Mouse (Mus musculus) stomach, postnatal 0 days (tissue): ENCODE data around the gene Ctdspl. TPM values are rescaled to one million over a fixed set of nuclear protein-coding genes. Genes with fewer than 3 reads are reported as not detected.

Experiments
- ATAC-seq: fragments of 200-750 bp; cut with Nextera tagmentation; 2 replicates; pipeline ENCODE4 v1.8.0; 2017; ENCODE audit not compliant: low FRiP score, low TSS enrichment
- DNase-seq: peaks from one replicate; pipeline ENCODE4 v3.0.0-alpha.2; 2016; ENCODE audit warnings: low spot score
- H3K27ac ChIP-seq: fragments of 300-500 bp; sonication (generic); replicated peaks from 2 replicates; pipeline ENCODE4 v1.5.1; 2014; ENCODE audit warnings: mild to moderate bottlenecking, control low read depth
- H3K27me3 ChIP-seq: fragments of 300-500 bp; sonication (generic); 2 replicates; pipeline ENCODE4 v1.6.1; 2014; ENCODE audit warnings: low read length; ENCODE audit not compliant: control insufficient read depth, insufficient read depth
- H3K36me3 ChIP-seq: fragments of 300-500 bp; sonication (generic); 2 replicates; pipeline ENCODE4 v1.6.1; 2014; ENCODE audit warnings: low read length, mixed read lengths; ENCODE audit not compliant: control insufficient read depth, insufficient read depth
- H3K4me1 ChIP-seq: fragments of 300-500 bp; sonication (generic); replicated peaks from 2 replicates; pipeline ENCODE4 v1.6.1; 2014; ENCODE audit warnings: antibody characterized with exemption; ENCODE audit not compliant: control insufficient read depth, insufficient read depth
- H3K4me2 ChIP-seq: fragments of 300-500 bp; sonication (generic); replicated peaks from 2 replicates; pipeline ENCODE4 v1.6.1; 2014; ENCODE audit warnings: low read depth, mild to moderate bottlenecking, control low read depth, moderate library complexity
- H3K4me3 ChIP-seq: fragments of 300-500 bp; sonication (generic); 2 replicates; pipeline ENCODE4 v1.5.1; 2014; ENCODE audit warnings: low read depth, low read length, control low read depth
- H3K9ac ChIP-seq: fragments of 300-500 bp; sonication (generic); 2 replicates; pipeline ENCODE4 v1.6.1; 2014; ENCODE audit warnings: mild to moderate bottlenecking, low read length, control low read depth, mixed read lengths
- H3K9me3 ChIP-seq: fragments of 300-500 bp; sonication (generic); 2 replicates; pipeline ENCODE4 v1.6.1; 2016; ENCODE audit warnings: low read length; ENCODE audit not compliant: control insufficient read depth
- CTCF ChIP-seq: IDR thresholded peaks from 2 replicates; pipeline ENCODE4 v1.5.1; 2016; ENCODE audit warnings: antibody characterized with exemption, low read depth, mild to moderate bottlenecking, moderate library complexity
- EP300 ChIP-seq: optimal IDR thresholded peaks from 2 replicates; pipeline ENCODE3; 2016; ENCODE audit warnings: antibody characterized with exemption
- WGBS: fragments of 180-500 bp; shearing (Covaris S2); extraction: QIAGEN DNeasy Blood & Tissue Kit; methylation state at CpG from one replicate; pipeline ENCODE4 v1.1.7; 2014; 5-methylcytosine and 5-hydroxymethylcytosine counted together
- polyA plus RNA-seq: library from polyadenylated mRNA; unstranded; fragments of >200 nt; fragmentation: Nextera tagmentation; extraction: Ambion mirVana; gene quantifications from 2 replicates; pipeline ENCODE4 v1.2.1, GENCODE M21; 2015

Gene Ctdspl
- polyA plus RNA-seq, 1 experiment from 2014 or later = 7.4 TPM

- no peak overlapping the region for H3K27ac ChIP-seq
- H3K4me2 ChIP-seq = no peak overlapping the region
- no peaks in the 10 kb centered on the region for H3K4me1 ChIP-seq
- DNase-seq = no peak
- 87% methylated on average over 7 of the region's 7 CpGs for WGBS
- no peak overlapping the region for H3K4me3 ChIP-seq
- H3K9ac ChIP-seq = no peak overlapping the region
- no peaks in the 10 kb centered on the region for H3K9me3 ChIP-seq
- no peak for ATAC-seq
- no peaks in the 10 kb centered on the region for H3K36me3 ChIP-seq
- H3K27me3 ChIP-seq = no peaks in the 10 kb centered on the region
- TF ChIP-seq EP300 = no peak
- TF ChIP-seq CTCF = no peak
These were observed 43.1 kb upstream of the Ctdspl start for GRCm38 (mm10) chr9:118883150-118883549.

- H3K4me3 ChIP-seq = no peak overlapping the region
- no peak overlapping the region for H3K9ac ChIP-seq
- H3K4me1 ChIP-seq = 0 out of 2 replicates have a peak, but pooled peaks cover 3% of the 10 kb centered on the region
- H3K36me3 ChIP-seq = no peaks in the 10 kb centered on the region
- H3K9me3 ChIP-seq = no peaks in the 10 kb centered on the region
- TF ChIP-seq CTCF (no peak), EP300 (no peak)
- no peak overlapping the region for H3K4me2 ChIP-seq
- WGBS = 61% methylated on average over 6 of the region's 6 CpGs
- no peak for ATAC-seq
- no peak for DNase-seq
- no peak overlapping the region for H3K27ac ChIP-seq
- no peaks in the 10 kb centered on the region for H3K27me3 ChIP-seq
These were observed 40.5 kb upstream of the Ctdspl start for GRCm38 (mm10) chr9:118885785-118886184.

GRCm38 (mm10) chr9:118887201-118887600 is 39.1 kb upstream of the Ctdspl start:
- no peak for DNase-seq

GRCm38 (mm10) chr9:118887734-118888133 is 38.5 kb upstream of the Ctdspl start:
- Histone ChIP-seq H3K4me2 (no peak overlapping the region), H3K27me3 (no peaks in the 10 kb centered on the region), H3K36me3 (no peaks in the 10 kb centered on the region), H3K9me3 (no peaks in the 10 kb centered on the region), H3K4me1 (0 out of 2 replicates have a peak, but pooled peaks cover 3% of the 10 kb centered on the region), H3K4me3 (no peak overlapping the region), H3K9ac (no peak overlapping the region), H3K27ac (no peak overlapping the region)
- TF ChIP-seq EP300 = no peak
- peak; percentile 27; the same call in 1 of the 2 replicates for TF ChIP-seq CTCF
- no peak for DNase-seq
- WGBS = 91% methylated on average over 8 of the region's 8 CpGs
- no peak for ATAC-seq

More at GRCm38 (mm10) chr9:118887201-118887600, 39.1 kb upstream of the Ctdspl start:
- Histone ChIP-seq H3K9ac (no peak overlapping the region), H3K4me2 (no peak overlapping the region), H3K9me3 (no peaks in the 10 kb centered on the region), H3K4me1 (0 out of 2 replicates have a peak, but pooled peaks cover 3% of the 10 kb centered on the region), H3K27ac (no peak overlapping the region), H3K27me3 (no peaks in the 10 kb centered on the region), H3K4me3 (no peak overlapping the region), H3K36me3 (no peaks in the 10 kb centered on the region)
- no peak for TF ChIP-seq CTCF
- no peak for TF ChIP-seq EP300
- 83% methylated on average over 7 of the region's 7 CpGs for WGBS
- ATAC-seq = no peak

DNA sequence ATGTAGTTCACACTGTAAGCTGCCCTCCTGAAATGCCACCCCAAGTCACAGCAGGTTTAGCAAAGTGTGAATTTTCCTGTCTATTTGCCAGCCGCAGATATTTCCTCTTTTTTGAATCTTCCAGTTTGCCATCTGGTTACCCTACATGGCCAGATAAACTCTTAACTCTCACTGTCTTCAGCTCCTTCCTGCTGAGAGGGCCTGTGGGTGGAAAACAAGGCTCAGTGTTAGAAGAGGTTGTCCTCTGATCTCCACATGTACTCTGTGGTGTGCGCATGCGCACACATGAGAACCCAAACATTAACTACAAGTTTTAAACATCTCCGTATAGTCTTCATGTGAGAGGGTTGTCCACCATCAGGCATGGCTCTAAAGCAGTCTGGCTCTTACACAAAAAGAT is 36.1 kb upstream of the Ctdspl start:
- no peaks in the 10 kb centered on the region for H3K27me3 ChIP-seq
- no peak overlapping the region for H3K27ac ChIP-seq
- WGBS = 79% methylated on average over 4 of the region's 4 CpGs
- 0 out of 2 replicates have a peak, but pooled peaks cover 3% of the 10 kb centered on the region for H3K4me1 ChIP-seq
- H3K4me3 ChIP-seq = no peak overlapping the region
- H3K4me2 ChIP-seq = no peak overlapping the region
- H3K36me3 ChIP-seq = no peaks in the 10 kb centered on the region
- no peak overlapping the region for H3K9ac ChIP-seq
- no peak for ATAC-seq
- DNase-seq = no peak
- no peaks in the 10 kb centered on the region for H3K9me3 ChIP-seq
- TF ChIP-seq CTCF (no peak), EP300 (no peak)

DNA sequence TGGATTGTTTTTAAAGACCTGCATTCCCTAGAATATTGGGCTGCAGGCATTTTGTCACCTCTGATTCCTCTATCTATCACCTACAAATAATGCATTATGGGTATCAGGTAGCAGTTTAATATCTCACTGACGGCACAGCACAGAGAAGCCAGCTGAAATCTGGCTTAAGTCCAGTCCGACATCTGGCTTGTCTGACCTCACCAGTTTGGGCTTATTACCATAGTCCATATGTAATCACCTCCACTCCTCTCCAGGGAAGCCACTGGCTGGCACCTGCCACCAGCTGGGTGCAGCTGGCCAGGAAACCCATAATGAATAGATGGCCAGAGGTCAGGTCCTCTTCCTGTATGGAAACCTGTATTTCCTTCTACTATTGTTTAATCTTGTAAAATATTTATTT is 35.6 kb upstream of the Ctdspl start:
- no peaks in the 10 kb centered on the region for H3K9me3 ChIP-seq
- 0 out of 2 replicates have a peak, but pooled peaks cover 3% of the 10 kb centered on the region for H3K4me1 ChIP-seq
- ATAC-seq (peak; percentile 85), DNase-seq (peak; percentile 47)
- H3K4me3 ChIP-seq = no peak overlapping the region
- no peak overlapping the region for H3K9ac ChIP-seq
- no peaks in the 10 kb centered on the region for H3K27me3 ChIP-seq
- no peaks in the 10 kb centered on the region for H3K36me3 ChIP-seq
- 43% methylated on average over 2 of the region's 2 CpGs for WGBS
- H3K27ac ChIP-seq = no peak overlapping the region; the same call in 1 of the 2 replicates
- TF ChIP-seq EP300 (no peak), CTCF (no peak)
- H3K4me2 ChIP-seq = no peak overlapping the region
